Mouse (Mus musculus) limb, embryonic 14.5 days (tissue): ENCODE results near the gene Tnn. TPM values are rescaled to one million over a fixed set of nuclear protein-coding genes. Genes with fewer than 3 reads are reported as not detected.

Experiments used
- ATAC-seq: fragments of 200-750 bp; cut with Nextera tagmentation; 2 replicates; pipeline ENCODE4 v1.8.0; 2017; ENCODE audit warnings: low read depth, moderate number of reproducible peaks, moderate TSS enrichment; ENCODE audit not compliant: low FRiP score
- DNase-seq: peaks from one replicate; pipeline ENCODE4 v3.0.0-alpha.2; 2015; ENCODE audit warnings: low spot score
- H3K27ac ChIP-seq: fragments of 300-500 bp; sonication (generic); replicated peaks from 2 replicates; pipeline ENCODE4 v1.5.1; 2014; ENCODE audit warnings: low read depth, mild to moderate bottlenecking, low read length, moderate library complexity, mixed read lengths
- H3K27me3 ChIP-seq: fragments of 300-500 bp; sonication (generic); 2 replicates; pipeline ENCODE4 v1.6.1; 2014; ENCODE audit warnings: low read length, mixed read lengths; ENCODE audit not compliant: control insufficient read depth, insufficient read depth
- H3K36me3 ChIP-seq: fragments of 300-500 bp; sonication (generic); 2 replicates; pipeline ENCODE4 v1.6.1; 2014; ENCODE audit warnings: mild to moderate bottlenecking, low read length, moderate library complexity, mixed read lengths; ENCODE audit not compliant: control insufficient read depth, insufficient read depth
- H3K4me1 ChIP-seq: fragments of 300-500 bp; sonication (generic); 2 replicates; pipeline ENCODE4 v1.6.1; 2014; ENCODE audit warnings: antibody characterized with exemption, low read length, mixed read lengths; ENCODE audit not compliant: control insufficient read depth, insufficient read depth
- H3K4me2 ChIP-seq: fragments of 300-500 bp; sonication (generic); replicated peaks from 2 replicates; pipeline ENCODE4 v1.6.1; 2014; ENCODE audit warnings: low read depth, mild to moderate bottlenecking, low read length, moderate library complexity; ENCODE audit not compliant: severe bottlenecking
- H3K4me3 ChIP-seq: fragments of 300-500 bp; sonication (generic); replicated peaks from 2 replicates; pipeline ENCODE4 v1.5.1; 2014; ENCODE audit warnings: low read length
- H3K9ac ChIP-seq: fragments of 300-500 bp; sonication (generic); 2 replicates; pipeline ENCODE4 v1.6.1; 2014; ENCODE audit warnings: mild to moderate bottlenecking, low read depth, low read length, moderate library complexity; ENCODE audit not compliant: severe bottlenecking
- H3K9me3 ChIP-seq: fragments of 300-500 bp; sonication (generic); 2 replicates; pipeline ENCODE4 v1.6.1; 2016; ENCODE audit warnings: low read length; ENCODE audit not compliant: control insufficient read depth
- POLR2A ChIP-seq: fragments of 200-500 bp; IDR thresholded peaks from 2 replicates; pipeline ENCODE4 v1.8.0; 2012; ENCODE audit warnings: inconsistent platforms, mild to moderate bottlenecking, moderate library complexity, borderline replicate concordance; ENCODE audit not compliant: insufficient read depth, insufficient read length; ENCODE audit errors: extremely low read depth
- WGBS: fragments of 180-500 bp; shearing (Covaris S2); extraction: QIAGEN DNeasy Blood & Tissue Kit; methylation state at CpG from one replicate; pipeline ENCODE4 v1.1.7; 2014; 5-methylcytosine and 5-hydroxymethylcytosine counted together
- polyA plus RNA-seq, 2 experiments: library from polyadenylated mRNA; depleted of rRNA in 1 of 2; stranded (reverse) in 1 of 2; unstranded in 1 of 2; fragments of >200 nt; fragmentation: Nextera tagmentation in 1 of 2; extraction: Ambion mirVana in 1 of 2; gene quantifications; 2 replicates each; pipeline versions ENCODE4 v1.2.1 to v1.2.3; 2012 to 2014

The Tnn gene
- polyA plus RNA-seq, 2 experiments: 5.4 TPM

GRCm38 (mm10) chr1:160176903-160177302, 23.5 kb upstream of the Tnn start:
- ATAC-seq (no peak), DNase-seq (no peak)
- 73% methylated on average over 8 of the region's 8 CpGs for WGBS
- Histone ChIP-seq H3K4me1 (0 out of 2 replicates have a peak, but pooled peaks cover 3% of the 10 kb centered on the region), H3K27me3 (no peaks in the 10 kb centered on the region), H3K27ac (no peak overlapping the region), H3K4me2 (no peak overlapping the region), H3K36me3 (no peaks in the 10 kb centered on the region), H3K9ac (no peak overlapping the region), H3K4me3 (no peak overlapping the region), H3K9me3 (no peaks in the 10 kb centered on the region)
- TF ChIP-seq POLR2A: no peak

- Histone ChIP-seq H3K4me2 (no peak overlapping the region), H3K27ac (no peak overlapping the region), H3K36me3 (no peaks in the 10 kb centered on the region), H3K4me3 (no peak overlapping the region), H3K27me3 (no peaks in the 10 kb centered on the region), H3K9me3 (no peaks in the 10 kb centered on the region), H3K4me1 (no peaks in the 10 kb centered on the region), H3K9ac (no peak overlapping the region)
- no peak for TF ChIP-seq POLR2A
- WGBS: 51% methylated on average over 3 of the region's 5 CpGs
- no peak for DNase-seq
- ATAC-seq: no peak
These were observed 13.2 kb upstream of the Tnn start for GRCm38 (mm10) chr1:160166600-160166999.

- H3K9ac ChIP-seq: no peak overlapping the region
- no peak for TF ChIP-seq POLR2A
- no peak overlapping the region for H3K4me3 ChIP-seq
- no peaks in the 10 kb centered on the region for H3K27me3 ChIP-seq
- H3K36me3 ChIP-seq: no peaks in the 10 kb centered on the region
- H3K4me1 ChIP-seq: 0 out of 2 replicates have a peak, but pooled peaks cover 3% of the 10 kb centered on the region
- no peaks in the 10 kb centered on the region for H3K9me3 ChIP-seq
- WGBS: 71% methylated on average over 2 of the region's 2 CpGs
- DNase-seq: no peak
- no peak overlapping the region for H3K27ac ChIP-seq
- no peak overlapping the region for H3K4me2 ChIP-seq
- ATAC-seq: no peak
These were observed 4.8 kb upstream of the Tnn start for GRCm38 (mm10) chr1:160158190-160158589.

- Histone ChIP-seq H3K4me3 (no peak overlapping the region), H3K27me3 (no peaks in the 10 kb centered on the region), H3K36me3 (no peaks in the 10 kb centered on the region), H3K4me2 (no peak overlapping the region), H3K9ac (no peak overlapping the region), H3K4me1 (peaks cover 3% of the 10 kb centered on the region; the same call in 1 of the 2 replicates), H3K9me3 (no peaks in the 10 kb centered on the region), H3K27ac (no peak overlapping the region)
- DNase-seq (no peak), ATAC-seq (no peak)
- WGBS: 60% methylated on average over 3 of the region's 3 CpGs
- no peak for TF ChIP-seq POLR2A
These were observed 2.7 kb downstream of the Tnn start for GRCm38 (mm10) chr1:160150726-160151125.

GRCm38 (mm10) chr1:160149291-160149906, 4.0 kb downstream of the Tnn start:
- no peak for TF ChIP-seq POLR2A
- H3K27ac ChIP-seq: no peak overlapping the region
- no peaks in the 10 kb centered on the region for H3K27me3 ChIP-seq
- no peaks in the 10 kb centered on the region for H3K9me3 ChIP-seq
- H3K9ac ChIP-seq: no peak overlapping the region
- no peak for DNase-seq
- H3K4me2 ChIP-seq: no peak overlapping the region
- no peak overlapping the region for H3K4me3 ChIP-seq
- ATAC-seq: no peak
- 57% methylated on average over 11 of the region's 11 CpGs for WGBS
- no peaks in the 10 kb centered on the region for H3K36me3 ChIP-seq
- peaks cover 3% of the 10 kb centered on the region; the same call in 1 of the 2 replicates for H3K4me1 ChIP-seq
